Mouse (Mus musculus) ES-Bruce4 (cell line): ENCODE data around the gene Mettl16. TPM values are rescaled to one million over a fixed set of nuclear protein-coding genes. Genes with fewer than 3 reads are reported as not detected.
A peak's percentile ranks its signal among the peaks of the same experiment; 100 is the strongest.

Experiments
- H3K27ac ChIP-seq: 2 replicates; pipeline ENCODE4 v1.5.1; 2012; ENCODE audit warnings: low read length, inconsistent platforms; ENCODE audit not compliant: insufficient read depth
- H3K27me3 ChIP-seq: 2 replicates; pipeline ENCODE4 v1.6.1; 2012; ENCODE audit warnings: mild to moderate bottlenecking, low read length, inconsistent platforms; ENCODE audit not compliant: control insufficient read depth, poor library complexity, insufficient read depth, severe bottlenecking
- H3K36me3 ChIP-seq: 2 replicates; pipeline ENCODE4 v1.6.1; 2012; ENCODE audit warnings: inconsistent platforms, mild to moderate bottlenecking, low read length, moderate library complexity; ENCODE audit not compliant: control insufficient read depth, poor library complexity, insufficient read depth, severe bottlenecking
- H3K4me1 ChIP-seq: one replicate; pipeline ENCODE4 v1.8.1; 2011; ENCODE audit warnings: low read length; ENCODE audit not compliant: control insufficient read depth, insufficient read depth
- H3K4me3 ChIP-seq: 2 replicates; pipeline ENCODE4 v1.5.1; 2011; ENCODE audit warnings: low read depth, mild to moderate bottlenecking, low read length
- H3K9ac ChIP-seq: 2 replicates; pipeline ENCODE4 v1.6.1; 2012; ENCODE audit warnings: low read depth, mild to moderate bottlenecking, inconsistent platforms; ENCODE audit not compliant: poor library complexity, severe bottlenecking
- H3K9me3 ChIP-seq: replicated peaks from 2 replicates; pipeline ENCODE4 v1.6.1; 2012; ENCODE audit warnings: mild to moderate bottlenecking, low read length, inconsistent platforms; ENCODE audit not compliant: control insufficient read depth, poor library complexity, insufficient read depth, severe bottlenecking
- CTCF ChIP-seq: IDR thresholded peaks from one replicate; pipeline ENCODE4 v1.8.1; 2011; ENCODE audit warnings: low read depth, low read length
- EP300 ChIP-seq: IDR thresholded peaks from 2 replicates; pipeline ENCODE4 v1.6.1; 2011; ENCODE audit warnings: low read depth, low read length; ENCODE audit not compliant: insufficient read depth
- POLR2A ChIP-seq: IDR thresholded peaks from one replicate; pipeline ENCODE4 v1.8.1; 2011; ENCODE audit warnings: low read length; ENCODE audit not compliant: insufficient read depth
- polyA plus RNA-seq: library from polyadenylated mRNA; stranded (reverse); fragments of >200 nt; gene quantifications from 2 replicates; pipeline ENCODE4 v1.2.4, GENCODE M21; 2011; ENCODE audit warnings: low read depth; ENCODE audit not compliant: missing spikeins, insufficient read depth, insufficient read length

The Mettl16 gene
- polyA plus RNA-seq = 65.4 and 66.2 TPM in 2 replicates

DNA sequence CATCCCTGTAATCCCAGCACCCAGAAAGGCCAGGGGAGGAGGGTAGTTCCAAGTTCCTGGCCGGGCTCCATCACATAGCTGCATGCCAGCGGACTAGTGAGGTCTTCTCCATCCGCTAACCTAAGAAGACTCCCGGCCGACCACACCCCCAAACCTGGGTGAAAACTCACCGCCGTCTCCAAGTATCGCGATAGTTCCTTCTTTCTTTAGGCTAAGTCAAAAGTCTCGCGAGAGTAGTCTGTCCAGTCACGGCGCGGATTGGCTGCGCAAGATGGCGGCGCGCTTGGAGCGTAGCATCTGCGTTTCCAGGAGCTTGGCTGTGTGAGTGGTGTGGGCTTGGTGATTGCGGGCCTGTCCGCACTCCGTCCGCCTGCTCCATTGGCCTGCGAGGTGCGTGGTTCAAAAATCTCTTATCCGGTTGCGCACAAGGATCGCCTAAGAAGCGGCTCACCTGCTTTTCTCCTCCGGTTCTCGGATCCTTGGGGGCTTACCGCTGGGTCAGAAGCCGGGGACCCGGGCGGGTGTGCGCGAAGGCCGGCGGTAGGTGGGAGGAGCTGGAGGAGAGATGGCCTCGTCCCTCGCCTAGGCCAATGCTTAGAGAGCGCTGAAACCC, at the start of gene Mettl16:
TSS of gene Mettl16 (plus strand) at position 236 of the 613 bp plus-strand sequence.
- H3K27ac ChIP-seq = peak within 1 kb of the TSS; percentile 18; the same call in 1 of the 2 replicates
- TF ChIP-seq POLR2A (peak; percentile 66), EP300 (no peak; the same call in 1 of the 2 replicates), CTCF (no peak)
- H3K9me3 ChIP-seq = no peaks in the 10 kb centered on the region
- H3K9ac ChIP-seq = peak within 1 kb of the TSS; percentile 66
- no peaks in the 10 kb centered on the region for H3K27me3 ChIP-seq
- peaks cover 29% of the 10 kb centered on the region for H3K36me3 ChIP-seq
- peak within 1 kb of the TSS; percentile 74 for H3K4me3 ChIP-seq
- no peaks in the 10 kb centered on the region for H3K4me1 ChIP-seq

DNA sequence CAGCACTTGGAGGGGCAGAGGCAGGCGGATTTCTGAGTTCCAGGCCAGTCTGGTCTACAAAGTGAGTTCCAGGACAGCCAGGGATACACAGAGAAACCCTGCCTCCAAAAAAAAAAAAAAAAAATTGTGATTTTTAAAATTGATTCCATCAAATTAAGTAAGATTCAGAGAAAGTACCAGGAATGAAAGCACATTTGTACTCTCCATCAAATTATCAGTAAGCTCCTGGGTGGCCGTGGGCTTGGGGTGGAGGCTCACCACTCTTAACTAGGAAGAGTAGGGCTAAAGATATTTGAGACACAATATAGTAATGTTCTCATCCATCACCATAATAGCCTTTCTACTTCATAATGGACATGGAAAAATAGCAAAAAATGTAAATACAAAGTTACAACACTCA, 49.5 kb upstream of the Mettl16 start:
- Histone ChIP-seq H3K27ac (peak overlapping the region; percentile 76), H3K36me3 (peaks cover 2% of the 10 kb centered on the region; the same call in 1 of the 2 replicates), H3K4me3 (peak overlapping the region; percentile 33; the same call in 1 of the 2 replicates), H3K4me1 (peaks cover 5% of the 10 kb centered on the region), H3K9ac (peak overlapping the region; percentile 56), H3K9me3 (no peaks in the 10 kb centered on the region), H3K27me3 (no peaks in the 10 kb centered on the region)
- TF ChIP-seq EP300 (no peak), POLR2A (no peak), CTCF (no peak)

DNA sequence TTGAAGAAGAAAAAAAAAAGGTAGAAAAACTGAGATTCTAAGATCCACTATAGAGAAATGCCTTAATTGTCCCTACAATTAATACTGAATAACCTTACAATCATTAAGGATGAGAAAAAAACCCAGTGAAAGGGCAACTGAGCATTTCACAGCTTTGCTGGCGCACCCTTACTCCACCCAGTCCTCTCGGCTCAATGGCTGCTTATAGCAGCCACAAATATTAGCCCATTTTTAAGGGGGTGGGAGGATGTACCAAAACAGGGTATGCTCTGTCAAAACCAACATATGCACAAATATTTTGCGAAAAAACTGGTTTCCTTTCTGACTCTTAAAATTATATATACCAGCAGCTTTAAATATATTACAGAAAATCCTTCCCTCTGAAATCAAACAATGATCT, 48.7 kb upstream of the Mettl16 start:
- Histone ChIP-seq H3K4me3 (peak overlapping the region; percentile 26; the same call in 1 of the 2 replicates), H3K9me3 (no peaks in the 10 kb centered on the region), H3K27ac (no peak overlapping the region), H3K36me3 (no peaks in the 10 kb centered on the region; the same call in 1 of the 2 replicates), H3K27me3 (no peaks in the 10 kb centered on the region), H3K4me1 (peaks cover 5% of the 10 kb centered on the region), H3K9ac (0 out of 2 replicates have a peak overlapping the region, but pooled peaks have one; percentile 92)
- no peak for TF ChIP-seq EP300
- no peak for TF ChIP-seq POLR2A
- no peak for TF ChIP-seq CTCF

DNA sequence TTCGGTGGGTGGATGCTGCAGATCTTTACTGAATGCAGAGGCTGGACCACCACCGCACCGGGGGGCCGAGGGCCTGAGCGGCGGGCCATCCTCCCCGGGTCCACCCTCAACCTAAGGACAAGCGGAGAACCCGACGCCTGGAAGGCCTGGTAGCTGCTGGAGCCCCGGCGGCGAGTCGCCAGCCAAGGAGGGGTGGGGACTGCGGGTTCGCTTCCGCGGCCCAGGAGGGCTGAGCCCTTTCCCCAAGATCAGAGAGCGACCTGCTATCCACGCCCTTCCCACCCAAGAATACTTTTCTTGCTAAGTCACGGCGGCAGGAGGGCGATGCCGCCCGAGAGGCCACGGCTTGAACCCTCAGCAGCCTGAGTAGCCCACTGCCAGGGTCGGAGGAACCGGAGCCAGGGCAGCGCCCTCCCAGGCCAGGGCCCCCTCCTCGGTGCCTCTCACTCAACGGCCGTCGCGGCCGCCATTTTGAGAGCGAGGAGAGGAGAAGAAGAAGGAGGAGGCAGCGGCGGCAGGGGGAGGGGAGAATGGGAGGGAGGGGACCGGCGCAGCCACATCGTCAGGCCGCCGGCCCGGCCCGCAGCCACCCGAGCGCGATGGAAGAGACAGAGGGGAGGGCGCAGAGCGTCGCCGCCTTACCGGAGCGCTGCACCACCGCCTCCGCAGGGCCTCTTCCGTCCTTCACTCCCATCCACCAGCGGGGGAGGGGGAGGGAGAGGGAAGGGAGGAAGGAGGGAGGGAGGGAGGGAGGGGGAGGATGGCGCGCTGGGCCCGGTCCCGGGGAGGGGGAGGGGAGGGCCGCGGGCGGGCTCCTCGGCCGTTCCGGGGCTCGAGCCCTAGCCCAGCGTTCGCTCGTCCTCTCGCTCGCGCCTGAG, 47.0 kb upstream of the Mettl16 start:
- TF ChIP-seq EP300 = no peak
- TF ChIP-seq POLR2A = no peak
- no peak for TF ChIP-seq CTCF
- H3K36me3 ChIP-seq = no peaks in the 10 kb centered on the region; the same call in 1 of the 2 replicates
- peak overlapping the region; percentile 92 for H3K4me3 ChIP-seq
- no peaks in the 10 kb centered on the region for H3K27me3 ChIP-seq
- H3K27ac ChIP-seq = peak overlapping the region; percentile 80
- H3K4me1 ChIP-seq = peaks cover 5% of the 10 kb centered on the region
- H3K9me3 ChIP-seq = no peaks in the 10 kb centered on the region
- H3K9ac ChIP-seq = peak overlapping the region; percentile 92

DNA sequence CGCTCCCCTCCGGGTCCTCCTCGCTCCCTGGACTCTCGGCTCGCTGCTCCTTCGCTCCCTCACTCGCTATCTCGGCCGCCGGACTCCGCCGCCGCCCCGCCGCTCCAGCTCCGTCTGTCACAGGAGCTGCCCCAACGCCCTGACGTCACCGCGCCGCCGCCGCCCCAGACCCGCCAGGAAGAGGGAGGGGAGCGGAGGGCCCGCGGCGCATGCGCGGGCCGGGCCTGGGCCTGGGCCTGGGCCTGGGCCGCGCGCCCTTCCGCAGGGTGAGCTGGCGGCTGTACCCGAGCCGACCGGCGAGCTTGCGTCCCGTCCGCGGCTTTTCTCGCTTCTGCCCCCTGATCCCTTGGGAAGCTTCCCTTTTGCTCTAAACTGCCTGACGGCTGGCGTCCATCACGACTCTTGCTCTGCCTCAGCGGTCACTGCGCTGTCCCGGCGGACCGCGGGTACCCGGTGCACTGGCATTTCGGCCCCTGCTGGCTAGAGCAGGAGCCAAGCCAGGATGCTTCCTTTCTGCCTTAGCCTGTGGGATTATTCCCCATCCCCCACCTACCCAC, 46.3 kb upstream of the Mettl16 start, which contains the start of gene Pafah1b1:
TSS of gene Pafah1b1 (minus strand) at position 436 of the 557 bp plus-strand sequence.
- Histone ChIP-seq H3K9ac (peak within 1 kb of the TSS; percentile 92), H3K27ac (peak within 1 kb of the TSS; percentile 80)
- no peak for TF ChIP-seq EP300
- no peak for TF ChIP-seq CTCF
- TF ChIP-seq POLR2A = peak; percentile 82

More for the DNA sequence above, 46.3 kb upstream of the Mettl16 start, which contains the start of gene Pafah1b1:
- Histone ChIP-seq H3K27me3 (no peaks in the 10 kb centered on the region), H3K9me3 (no peaks in the 10 kb centered on the region), H3K4me1 (peaks cover 3% of the 10 kb centered on the region), H3K36me3 (no peaks in the 10 kb centered on the region; the same call in 1 of the 2 replicates), H3K4me3 (peak within 1 kb of the TSS; percentile 92)
